Comparison of ENCODE assay signal across 8 mouse cellular contexts in genomic region chr13:46736479-46736865, GRCm38 (mm10). TPM values are rescaled to one million over a fixed set of nuclear protein-coding genes. Genes with fewer than 3 reads are reported as not detected.
DNase-seq lines count a peak whose midpoint lies in the region; ATAC-seq and TF ChIP-seq lines count a peak whose summit lies in the region.

No protein-coding gene starts in this region.

- peak overlapping the region; percentile 8 for H3K27ac ChIP-seq in layer of hippocampus, adult 2 months
- H3K27ac ChIP-seq in limb, embryonic 11.5 days (replicated peaks; ENCODE audit: low read depth, low read length) = no peak overlapping the region
- H3K27ac ChIP-seq in midbrain, embryonic 14.5 days (replicated peaks; ENCODE audit: low read depth, low read length) = no peak overlapping the region

- H3K4me3 ChIP-seq in layer of hippocampus, adult 2 months = peak overlapping the region; percentile 59
- peak overlapping the region; percentile 30 for H3K4me3 ChIP-seq in limb, embryonic 11.5 days (ENCODE audit: low read depth, low read length)
- H3K4me3 ChIP-seq in midbrain, embryonic 14.5 days (replicated peaks; ENCODE audit: low read depth, low read length) = peak overlapping the region; percentile 28

- ATAC-seq in granulocyte monocyte progenitor cell, adult 5-6 weeks (replicated peaks; ENCODE audit: poor library complexity, severe bottlenecking) = peak; percentile 55
- no peak for ATAC-seq in limb, embryonic 11.5 days (ENCODE audit: insufficient number of reproducible peaks, low FRiP score, low TSS enrichment, low read depth)
- ATAC-seq in midbrain, embryonic 14.5 days (ENCODE audit: low FRiP score, low TSS enrichment) = no peak

- 2% methylated on average over 12 of the region's 12 CpGs for WGBS in limb, embryonic 11.5 days
- 4% methylated on average over 12 of the region's 12 CpGs for WGBS in midbrain, embryonic 14.5 days

- peak overlapping the region; percentile 57 for H3K9ac ChIP-seq in limb, embryonic 11.5 days (ENCODE audit: low read length)
- peak overlapping the region; percentile 27; the same call in 1 of the 2 replicates for H3K9ac ChIP-seq in midbrain, embryonic 14.5 days (replicated peaks; ENCODE audit: low read length)

- no peaks in the 10 kb centered on the region; the same call in 1 of the 2 replicates for H3K4me1 ChIP-seq in limb, embryonic 11.5 days (ENCODE audit: control insufficient read depth, insufficient read depth, low read length)
- H3K4me1 ChIP-seq in midbrain, embryonic 14.5 days (ENCODE audit: control insufficient read depth, insufficient read depth, low read length) = peaks cover 7% of the 10 kb centered on the region; the same call in 1 of the 2 replicates

- H3K27me3 ChIP-seq in limb, embryonic 11.5 days (ENCODE audit: control insufficient read depth, insufficient read depth, low read length) = no peaks in the 10 kb centered on the region
- H3K27me3 ChIP-seq in midbrain, embryonic 14.5 days (ENCODE audit: control insufficient read depth, insufficient read depth, low read length) = 0 out of 2 replicates have a peak, but pooled peaks cover 3% of the 10 kb centered on the region

- H3K4me2 ChIP-seq in limb, embryonic 11.5 days (ENCODE audit: low read depth, severe bottlenecking) = peak overlapping the region; percentile 79
- H3K4me2 ChIP-seq in midbrain, embryonic 14.5 days (ENCODE audit: low read length) = peak overlapping the region; percentile 53

- H3K9me3 ChIP-seq in limb, embryonic 11.5 days (ENCODE audit: control insufficient read depth, low read length) = no peaks in the 10 kb centered on the region
- no peaks in the 10 kb centered on the region for H3K9me3 ChIP-seq in midbrain, embryonic 14.5 days (ENCODE audit: control insufficient read depth, low read length)

- no peak for TF ChIP-seq CTCF in layer of hippocampus, adult 2 months (conservative IDR thresholded peaks at IDR 0.05)

- no peaks in the 10 kb centered on the region for H3K36me3 ChIP-seq in limb, embryonic 11.5 days (ENCODE audit: control insufficient read depth, insufficient read depth, low read length)
- H3K36me3 ChIP-seq in midbrain, embryonic 14.5 days (ENCODE audit: control insufficient read depth, insufficient read depth, low read length) = no peaks in the 10 kb centered on the region

- no peak for DNase-seq in layer of hippocampus, adult 2 months (ENCODE audit: low spot score in 2 of 2)
- no peak for DNase-seq in layer of hippocampus, postnatal 10 days (ENCODE audit: low spot score in 2 of 2)
- DNase-seq in adrenal gland, postnatal 14 days = peak; percentile 28
- DNase-seq in limb, embryonic 11.5 days (ENCODE audit: low spot score) = no peak
- peak; percentile 18 for DNase-seq in midbrain, embryonic 14.5 days
- no peak for DNase-seq in cerebellum, adult 11-12 months
- no peak for DNase-seq in Muller cell, postnatal 12 days (ENCODE audit: inconsistent ontology term)

RNA-seq across cellular contexts. Expression of gene Nup153, which starts 8.7 kb away (rescaled TPM):
- total RNA-seq in layer of hippocampus, adult 2 months (2021) = 10 to 100 TPM; 56.3 to 56.4 TPM
- 10 to 100 TPM; 53.2 to 56.4 TPM for total RNA-seq in layer of hippocampus, postnatal 10 days (2021)
- total RNA-seq in adrenal gland, postnatal 14 days (2021) = 62.9 and 63.4 TPM in 2 replicates
- 81.0 and 103 TPM in 2 replicates for total RNA-seq in granulocyte monocyte progenitor cell, adult 5-6 weeks (2014; fragmentation: Nextera tagmentation)
- 94.7 and 102 TPM in 2 replicates for total RNA-seq in granulocyte monocyte progenitor cell, adult 5-6 weeks (2017)
- polyA plus RNA-seq in limb, embryonic 11.5 days (2014; fragmentation: Nextera tagmentation; extraction: Ambion mirVana) = 43.4 and 46.7 TPM in 2 replicates
- polyA plus RNA-seq in midbrain, embryonic 14.5 days (2014; fragmentation: Nextera tagmentation; extraction: Ambion mirVana) = 30.2 and 30.4 TPM in 2 replicates

Comparison
In these comparisons a context has a peak if more than half of its experiments do, and no peak if none do; other contexts are left out.
1. DNase-seq: peak in adrenal gland, postnatal 14 days (single experiment) and midbrain, embryonic 14.5 days (single experiment); none in layer of hippocampus, adult 2 months (0 of 2), layer of hippocampus, postnatal 10 days (0 of 2), limb, embryonic 11.5 days (single experiment), cerebellum, adult 11-12 months (single experiment) and Muller cell, postnatal 12 days (single experiment).
2. Peak in every context shown above with its lines, with median percentiles within 50 percentile points of each other: H3K4me3 ChIP-seq.